Mouse (Mus musculus) embryo, embryonic 9.5 days (tissue): ENCODE data around the gene Rrn3.
"Not testable (repeated sequence)": the region's sequence is repeated elsewhere in the genome, so short reads cannot be mapped to it uniquely, and the experiment has no call there.

Experiments
- DNase-seq: peaks from one replicate; pipeline ENCODE4 v3.0.0-alpha.2; 2017; ENCODE audit errors: extremely low spot score

The Rrn3 gene

GRCm38 (mm10) chr16:13785932-13786331, 5.4 kb downstream of the Rrn3 start:
- DNase-seq, result no peak

DNA sequence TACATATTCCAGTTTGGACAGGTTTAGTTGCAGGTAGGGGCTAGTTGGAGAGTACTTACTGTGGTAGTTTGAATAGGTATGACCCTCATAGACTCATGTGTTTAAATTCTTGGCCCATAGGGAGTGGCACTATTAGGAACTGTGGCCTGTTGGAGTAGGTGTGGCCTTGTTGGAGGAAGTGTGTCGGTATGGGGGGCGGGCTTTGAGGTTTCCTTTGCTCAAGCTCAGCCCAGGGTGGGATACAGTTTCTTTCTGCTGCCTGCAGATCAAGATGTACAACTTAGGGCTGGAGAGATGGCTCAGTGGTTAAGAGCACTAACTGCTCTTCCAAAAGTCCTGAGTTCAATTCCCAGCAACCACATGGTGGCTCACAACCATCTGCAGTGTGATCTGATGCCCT, 12.9 kb downstream of the Rrn3 start:
- not testable (repeated sequence) for DNase-seq

DNA sequence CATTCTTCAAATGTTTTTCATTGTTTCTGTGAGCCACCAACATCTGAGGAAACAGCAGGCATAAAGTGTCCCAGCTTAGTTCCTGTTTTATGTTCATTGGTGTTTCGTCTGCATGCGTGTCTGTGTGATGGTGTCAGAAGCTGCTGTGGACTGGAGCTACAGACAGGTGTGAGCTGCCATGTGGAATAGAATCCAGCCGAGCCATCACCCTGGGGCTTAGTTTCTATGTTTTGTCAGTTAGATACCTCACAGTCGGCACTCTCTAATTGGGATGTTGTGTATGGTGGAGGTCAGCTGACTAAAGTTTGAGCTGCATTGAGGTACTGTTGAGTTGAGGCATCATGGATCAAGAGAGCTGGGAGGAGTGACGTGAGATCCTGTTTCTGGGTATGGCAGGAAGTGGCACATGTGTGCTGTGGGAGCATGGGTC, 16.3 kb downstream of the Rrn3 start:
- DNase-seq, result no peak

GRCm38 (mm10) chr16:13801231-13801630, 20.7 kb downstream of the Rrn3 start:
- no peak for DNase-seq

GRCm38 (mm10) chr16:13804666-13805065, 24.2 kb downstream of the Rrn3 start:
- DNase-seq, result no peak

DNA sequence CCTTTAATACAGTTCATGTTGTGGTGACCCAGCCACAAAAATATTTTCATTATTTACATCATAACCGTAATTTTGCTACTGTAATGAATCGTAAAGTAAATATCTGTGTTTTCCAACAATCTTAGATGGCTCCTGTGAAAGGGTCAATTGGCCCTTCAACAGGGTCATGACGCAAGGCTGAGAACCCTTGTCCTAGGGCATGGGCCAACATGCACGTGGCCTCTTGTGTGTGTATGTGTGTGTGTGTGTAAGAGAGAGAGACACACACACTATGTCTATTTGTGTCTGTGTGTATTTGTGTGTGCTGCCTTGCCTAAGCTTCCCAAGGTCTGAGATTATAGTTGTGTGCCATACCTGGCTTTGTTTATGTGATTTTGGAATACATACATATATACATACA, 27.1 kb downstream of the Rrn3 start:
- DNase-seq, result no peak

- no peak for DNase-seq
These were observed 27.9 kb downstream of the Rrn3 start for GRCm38 (mm10) chr16:13808410-13808809.

GRCm38 (mm10) chr16:13812152-13812551, 31.6 kb downstream of the Rrn3 start:
- no peak for DNase-seq

- DNase-seq, result no peak
These were observed 32.7 kb downstream of the Rrn3 start for GRCm38 (mm10) chr16:13813200-13813599.

DNA sequence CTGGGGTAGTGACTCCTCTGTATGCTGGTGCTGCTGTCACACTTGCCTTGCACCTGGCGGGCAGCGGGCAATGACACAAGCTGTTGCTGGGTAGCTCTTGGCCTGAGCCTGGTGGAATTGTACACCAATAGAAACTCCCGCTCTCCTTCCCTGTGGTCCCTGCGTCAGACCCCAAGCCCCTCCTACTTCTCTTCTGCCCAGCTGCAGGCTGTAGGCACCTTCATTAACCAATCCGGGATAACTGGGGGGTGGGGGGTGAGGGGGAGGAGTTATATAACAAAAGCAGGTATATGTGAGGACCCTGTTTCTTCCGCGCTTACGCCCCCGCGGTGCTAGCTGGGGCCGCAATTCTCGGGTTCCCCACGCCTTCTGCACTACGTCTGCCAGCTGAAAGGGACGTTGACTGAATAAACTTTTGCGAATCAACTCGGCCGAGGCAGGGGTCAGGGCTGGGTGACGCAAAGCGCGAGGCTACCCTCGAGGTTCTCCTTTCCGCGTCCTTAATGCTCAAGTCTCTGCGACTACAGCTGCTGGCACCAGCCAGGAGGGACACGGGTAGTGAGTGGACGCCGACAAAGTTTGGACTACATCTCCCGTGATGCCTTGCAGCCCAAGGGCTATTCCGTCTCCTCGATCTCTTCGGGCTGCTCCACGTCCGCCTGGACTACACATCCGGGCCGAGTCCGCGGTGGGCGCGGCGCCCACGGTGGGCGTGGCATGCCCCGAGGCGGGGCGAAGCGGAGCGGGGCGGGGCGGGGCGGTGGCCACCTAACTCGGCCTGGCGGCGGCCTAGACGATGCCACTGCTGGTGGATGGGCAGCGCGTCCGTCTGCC, 38.3 kb downstream of the Rrn3 start, which contains the start of gene Ntan1:
Gene Ntan1 (plus strand): TSS at position 286 of the 834 bp plus-strand sequence.
- DNase-seq, result peak; percentile 96

DNA sequence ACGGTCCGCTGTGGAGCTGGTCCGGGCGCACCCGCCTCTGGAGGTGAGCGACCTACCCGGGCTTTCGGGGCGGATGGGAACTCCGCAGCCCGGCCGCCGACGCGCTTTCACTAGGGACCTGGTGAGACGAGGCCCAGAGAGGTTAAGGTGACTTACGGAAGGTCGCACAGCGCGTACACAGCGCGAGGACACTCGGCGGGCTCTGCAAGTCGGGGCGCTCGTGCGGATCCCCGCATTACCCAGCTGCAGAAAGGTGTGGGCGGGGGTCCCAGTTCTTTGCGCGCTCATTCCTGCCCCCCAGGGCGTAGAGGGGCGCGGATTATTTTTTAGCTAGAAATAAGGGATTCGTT, 38.9 kb downstream of the Rrn3 start:
- DNase-seq, result no peak

DNA sequence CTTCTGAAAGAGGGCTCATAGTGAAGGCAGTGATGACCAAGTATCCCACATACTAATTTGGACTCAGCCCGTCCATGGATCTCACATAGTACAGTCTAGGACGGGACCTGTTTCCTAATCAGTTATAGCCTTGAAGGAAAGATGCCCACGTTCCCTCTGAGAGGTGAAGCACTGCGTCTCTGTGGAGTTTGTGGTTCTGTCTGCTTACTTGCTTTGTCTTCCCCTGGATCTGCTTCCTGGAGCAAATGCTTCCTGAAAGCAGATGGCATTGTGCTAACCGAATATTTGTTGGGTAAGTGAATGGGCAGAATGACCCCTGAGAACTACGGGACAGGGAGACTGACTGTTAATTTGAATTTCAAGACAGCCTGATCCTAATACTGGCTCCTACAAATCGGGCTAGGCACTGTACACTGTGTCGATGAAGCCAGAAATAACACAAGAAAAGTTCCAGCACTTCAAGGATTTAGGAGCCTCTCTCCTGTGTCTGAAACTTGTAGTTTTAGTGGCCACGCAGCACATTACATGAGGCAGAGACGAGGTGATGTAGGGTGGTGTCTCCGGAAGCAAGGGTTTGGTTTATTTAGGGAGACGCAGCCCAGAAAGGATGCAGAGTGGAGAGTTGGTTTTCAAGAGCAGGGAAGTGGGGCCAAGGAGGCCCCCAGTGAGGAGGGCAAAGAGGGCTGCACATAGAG, 39.4 kb downstream of the Rrn3 start:
- DNase-seq, result peak; percentile 5

GRCm38 (mm10) chr16:13820771-13821170, 40.3 kb downstream of the Rrn3 start:
- no peak for DNase-seq

GRCm38 (mm10) chr16:13825781-13826490, 45.4 kb downstream of the Rrn3 start:
- DNase-seq, result no peak

GRCm38 (mm10) chr16:13826511-13826910, 46.0 kb downstream of the Rrn3 start:
- no peak for DNase-seq

DNA sequence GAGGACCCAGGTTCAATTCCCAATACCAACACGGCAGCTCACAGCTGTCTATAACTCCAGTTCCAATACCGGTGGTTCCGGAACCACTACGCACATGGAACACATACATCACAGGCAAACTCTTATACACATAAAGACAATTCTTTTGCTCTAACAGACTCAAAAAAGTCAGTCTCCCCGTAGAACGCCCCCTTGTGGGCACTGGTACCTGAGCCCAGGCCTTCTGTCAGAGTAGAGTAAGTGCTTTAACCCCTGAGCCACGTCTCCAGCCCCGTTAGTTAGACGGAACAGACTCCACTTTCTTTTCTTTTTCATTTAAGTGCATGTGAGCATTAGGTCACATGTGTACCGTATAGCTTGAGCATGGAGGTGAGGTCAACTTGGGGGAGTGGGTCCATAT, 49.9 kb downstream of the Rrn3 start:
- DNase-seq, result no peak

DNA sequence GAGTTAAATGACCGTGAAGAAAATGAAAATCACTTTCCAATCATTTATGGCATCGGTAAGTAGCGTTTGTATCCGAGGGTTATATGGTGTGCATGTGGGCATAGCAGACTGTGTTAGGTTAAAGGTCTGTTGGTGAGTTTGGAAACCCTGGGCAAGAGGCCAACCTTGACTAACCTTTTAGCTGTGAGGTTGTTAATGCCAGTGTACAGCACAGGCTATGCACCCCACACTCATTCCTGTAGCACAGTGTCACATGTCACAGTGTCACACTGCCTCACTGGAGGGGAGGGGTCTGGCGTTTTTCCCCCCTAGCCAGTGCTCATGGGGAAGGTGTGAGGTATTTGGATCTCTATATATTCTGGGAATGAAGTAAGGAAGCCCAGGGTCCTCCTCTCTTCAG, 51.1 kb downstream of the Rrn3 start:
- no peak for DNase-seq

- DNase-seq, result no peak
These were observed 53.9 kb downstream of the Rrn3 start for GRCm38 (mm10) chr16:13834382-13834781.

GRCm38 (mm10) chr16:13840056-13840455, 59.5 kb downstream of the Rrn3 start:
- DNase-seq, result no peak

- DNase-seq, result no peak
These were observed 60.4 kb downstream of the Rrn3 start for GRCm38 (mm10) chr16:13840956-13841355.

- DNase-seq, result no peak
These were observed 64.5 kb downstream of the Rrn3 start for GRCm38 (mm10) chr16:13845031-13845430.

GRCm38 (mm10) chr16:13846675-13847074, 66.2 kb downstream of the Rrn3 start:
- no peak for DNase-seq

DNA sequence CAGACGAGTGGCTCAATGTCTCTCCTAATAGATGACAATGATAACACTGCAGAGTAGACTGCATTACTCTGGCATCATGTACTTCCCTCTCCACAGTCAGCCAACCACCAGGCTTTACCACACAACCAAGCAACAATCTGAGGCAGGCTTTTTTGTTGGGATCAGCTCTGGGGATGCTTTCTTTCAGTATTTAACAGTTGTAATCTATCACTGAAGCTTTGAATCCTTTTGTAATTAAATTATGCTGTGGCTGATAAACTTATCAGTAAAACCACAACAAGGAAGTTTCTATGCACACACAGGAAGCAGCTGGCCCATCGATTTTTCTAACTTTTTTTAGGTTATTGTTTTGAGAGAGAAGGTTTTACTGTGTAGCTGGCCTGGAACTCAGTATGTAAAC, 67.8 kb downstream of the Rrn3 start:
- DNase-seq, result no peak
